9 mouse cellular contexts compared by ENCODE assay signal in the genomic region with DNA sequence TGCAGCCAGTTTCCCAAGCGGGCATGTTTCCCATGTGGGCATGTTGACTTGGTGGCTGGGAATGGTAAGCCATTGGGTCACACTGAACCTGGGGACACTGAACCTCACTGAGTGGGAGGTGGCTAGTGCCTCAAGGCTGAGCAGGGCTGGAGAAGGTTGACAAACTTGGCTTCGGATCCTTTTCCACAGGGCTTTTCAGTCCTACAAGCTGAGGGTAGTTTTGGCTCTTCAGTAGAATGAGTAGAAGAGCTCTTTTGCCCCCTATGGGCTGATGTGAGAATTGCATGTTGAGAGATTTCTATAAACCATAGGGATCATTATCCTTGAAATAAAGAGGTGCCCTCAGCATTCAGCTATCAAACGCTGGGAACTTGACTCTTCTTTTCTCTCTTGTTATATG. TPM values are rescaled to one million over a fixed set of nuclear protein-coding genes. Genes with fewer than 3 reads are reported as not detected.
DNase-seq lines count a peak whose midpoint lies in the region; ATAC-seq and TF ChIP-seq lines count a peak whose summit lies in the region.
"Had no signal": no experiment of that assay in that cellular context is flagged by ENCODE, and none has a peak within 500 bp of the region (broad histone marks: within the 10 kb centered on the region; RNA-seq: fewer than 3 reads in every experiment).

No protein-coding gene starts in this region.

- peak; percentile 53 for DNase-seq in ovary, postnatal 14 days (ENCODE audit: low spot score)
- no peak for DNase-seq in ovary, postnatal 10 days (ENCODE audit: low spot score)
- DNase-seq in brain, embryonic 14.5 days (ENCODE audit: low read depth): peak; percentile 71
- peak; percentile 78 for DNase-seq in embryonic facial prominence, embryonic 14.5 days (ENCODE audit: low spot score)
- DNase-seq in layer of hippocampus, postnatal 14 days (ENCODE audit: low spot score in 2 of 2): peak; percentile 54 to 81

- no peak overlapping the region for H3K9ac ChIP-seq in embryonic facial prominence, embryonic 14.5 days (ENCODE audit: low read depth, low read length)
- no peak overlapping the region for H3K9ac ChIP-seq in hindbrain, embryonic 16.5 days (ENCODE audit: low read depth, low read length)
- H3K9ac ChIP-seq: liver, embryonic 15.5 days had no signal

- TF ChIP-seq POLR2A in brain, embryonic 14.5 days (IDR thresholded peaks at IDR 0.05; ENCODE audit: borderline replicate concordance, extremely low read depth, insufficient read depth, insufficient read length, poor library complexity, severe bottlenecking): no peak
- TF ChIP-seq POLR2A in small intestine, adult 2 months (IDR thresholded peaks at IDR 0.05; ENCODE audit: low read depth, low read length): no peak

- no peak overlapping the region for H3K27ac ChIP-seq in embryonic facial prominence, embryonic 14.5 days (replicated peaks; ENCODE audit: low read depth, low read length)
- no peak overlapping the region for H3K27ac ChIP-seq in hindbrain, embryonic 16.5 days (ENCODE audit: low read depth, low read length)
- no peak overlapping the region for H3K27ac ChIP-seq in small intestine, adult 2 months (ENCODE audit: insufficient read depth, low read depth, low read length)
- H3K27ac ChIP-seq: liver, embryonic 15.5 days had no signal

- no peaks in the 10 kb centered on the region for H3K36me3 ChIP-seq in embryonic facial prominence, embryonic 14.5 days (ENCODE audit: control insufficient read depth, insufficient read depth, low read length)
- no peaks in the 10 kb centered on the region for H3K36me3 ChIP-seq in hindbrain, embryonic 16.5 days (ENCODE audit: control insufficient read depth, insufficient read depth, low read length)
- peaks cover 27% of the 10 kb centered on the region for H3K36me3 ChIP-seq in small intestine, adult 2 months (ENCODE audit: control insufficient read depth, insufficient read depth, low read length)
- H3K36me3 ChIP-seq: liver, embryonic 15.5 days had no signal

- no peaks in the 10 kb centered on the region for H3K9me3 ChIP-seq in embryonic facial prominence, embryonic 14.5 days (ENCODE audit: control insufficient read depth, low read length)
- H3K9me3 ChIP-seq in hindbrain, embryonic 16.5 days (ENCODE audit: control insufficient read depth, low read length): peaks cover 2% of the 10 kb centered on the region; the same call in 1 of the 2 replicates
- H3K9me3 ChIP-seq: liver, embryonic 15.5 days had no signal

- WGBS in embryonic facial prominence, embryonic 14.5 days: 38% methylated on average over 3 of the region's 3 CpGs
- 37% methylated on average over 3 of the region's 3 CpGs for WGBS in hindbrain, embryonic 16.5 days
- WGBS in small intestine, adult 2 months: 41% methylated on average over 3 of the region's 3 CpGs

- no peaks in the 10 kb centered on the region for H3K4me1 ChIP-seq in embryonic facial prominence, embryonic 14.5 days (ENCODE audit: control insufficient read depth, insufficient read depth, low read length)
- H3K4me1 ChIP-seq in hindbrain, embryonic 16.5 days (ENCODE audit: control insufficient read depth, insufficient read depth, low read depth, low read length): no peaks in the 10 kb centered on the region
- H3K4me1 ChIP-seq in small intestine, adult 2 months (ENCODE audit: control insufficient read depth, insufficient read depth, insufficient read length, low read length): no peaks in the 10 kb centered on the region
- H3K4me1 ChIP-seq: liver, embryonic 15.5 days had no signal

- H3K4me2 ChIP-seq in embryonic facial prominence, embryonic 14.5 days (ENCODE audit: low read depth, low read length): no peak overlapping the region
- H3K4me2 ChIP-seq in hindbrain, embryonic 16.5 days (ENCODE audit: low read length): no peak overlapping the region
- H3K4me2 ChIP-seq: liver, embryonic 15.5 days had no signal

- no peak overlapping the region for H3K4me3 ChIP-seq in embryonic facial prominence, embryonic 14.5 days (ENCODE audit: low read depth, low read length)
- H3K4me3 ChIP-seq in hindbrain, embryonic 16.5 days (ENCODE audit: low read length): no peak overlapping the region
- no peak overlapping the region for H3K4me3 ChIP-seq in small intestine, adult 2 months (ENCODE audit: low read depth, low read length)
- H3K4me3 ChIP-seq: liver, embryonic 15.5 days had no signal

- peak; percentile 47; the same call in 1 of the 2 replicates for ATAC-seq in embryonic facial prominence, embryonic 14.5 days (ENCODE audit: low read depth)
- peak; percentile 42; the same call in 1 of the 2 replicates for ATAC-seq in hindbrain, embryonic 16.5 days
- ATAC-seq in megakaryocyte, adult 5-6 weeks (ENCODE audit: poor library complexity, severe bottlenecking): peak; percentile 86

- no peaks in the 10 kb centered on the region for H3K27me3 ChIP-seq in embryonic facial prominence, embryonic 14.5 days (replicated peaks; ENCODE audit: control insufficient read depth, insufficient read depth, low read length)
- no peaks in the 10 kb centered on the region for H3K27me3 ChIP-seq in hindbrain, embryonic 16.5 days (replicated peaks; ENCODE audit: control insufficient read depth, insufficient read depth, low read length)
- H3K27me3 ChIP-seq in small intestine, adult 2 months (ENCODE audit: control insufficient read depth, insufficient read depth, low read length): no peaks in the 10 kb centered on the region
- H3K27me3 ChIP-seq: liver, embryonic 15.5 days had no signal

- peak; percentile 54; the same call in 1 of the 2 replicates for TF ChIP-seq CTCF in brain, embryonic 14.5 days (IDR thresholded peaks at IDR 0.05; ENCODE audit: borderline replicate concordance, extremely low read depth, insufficient read depth, insufficient read length)
- peak; percentile 48; the same call in 1 of the 2 replicates for TF ChIP-seq CTCF in small intestine, adult 2 months (IDR thresholded peaks at IDR 0.05; ENCODE audit: extremely low read depth, insufficient read length, insufficient replicate concordance, low read depth, low read length)

RNA-seq across cellular contexts. Expression of gene Lrrn4, which starts 22.8 kb away (rescaled TPM):
- polyA plus RNA-seq in brain, embryonic 14.5 days (2012; rRNA removed): 0.11 and 0.21 TPM in 2 replicates
- polyA plus RNA-seq in embryonic facial prominence, embryonic 14.5 days (2014; fragmentation: Nextera tagmentation; extraction: Ambion mirVana): 0.06 and 0.12 TPM in 2 replicates
- 0.71 and 0.79 TPM in 2 replicates for polyA plus RNA-seq in hindbrain, embryonic 16.5 days (2015; fragmentation: Nextera tagmentation; extraction: Ambion mirVana)
- under 1 TPM; 0.69 to 0.76 TPM for total RNA-seq in layer of hippocampus, postnatal 14 days (2021)
- 0.11 and 0.31 TPM in 2 replicates for total RNA-seq in megakaryocyte, adult 5-6 weeks (2015)
- 0.33 TPM in 1 of 2 replicates, not detected in the other for total RNA-seq in megakaryocyte, adult 5-6 weeks (2017)
- polyA plus RNA-seq in small intestine, adult 2 months (2012; rRNA removed): 0.74 and 4.0 TPM in 2 replicates

RNA-seq across cellular contexts. Expression of gene Fermt1, which starts 42.2 kb away (rescaled TPM):
- 0.18 and 0.36 TPM in 2 replicates for polyA plus RNA-seq in brain, embryonic 14.5 days (2012; rRNA removed)
- polyA plus RNA-seq in embryonic facial prominence, embryonic 14.5 days (2014; fragmentation: Nextera tagmentation; extraction: Ambion mirVana): 7.2 and 8.9 TPM in 2 replicates
- polyA plus RNA-seq in hindbrain, embryonic 16.5 days (2015; fragmentation: Nextera tagmentation; extraction: Ambion mirVana): 0.04 and 0.41 TPM in 2 replicates
- under 1 TPM; 0.19 to 0.76 TPM for total RNA-seq in layer of hippocampus, postnatal 14 days (2021)
- not detected in 2 replicates for total RNA-seq in megakaryocyte, adult 5-6 weeks (2015)
- not detected in 2 replicates for total RNA-seq in megakaryocyte, adult 5-6 weeks (2017)
- 11.2 and 19.7 TPM in 2 replicates for polyA plus RNA-seq in small intestine, adult 2 months (2012; rRNA removed)
- polyA plus RNA-seq: liver, embryonic 15.5 days had no signal

RNA-seq across cellular contexts. Expression of gene Crls1, which starts 57.0 kb away (rescaled TPM):
- 27.0 and 35.7 TPM in 2 replicates for polyA plus RNA-seq in brain, embryonic 14.5 days (2012; rRNA removed)
- 20.5 and 26.7 TPM in 2 replicates for polyA plus RNA-seq in embryonic facial prominence, embryonic 14.5 days (2014; fragmentation: Nextera tagmentation; extraction: Ambion mirVana)
- 5.6 and 6.7 TPM in 2 replicates for polyA plus RNA-seq in hindbrain, embryonic 16.5 days (2015; fragmentation: Nextera tagmentation; extraction: Ambion mirVana)
- 10 to 100 TPM; 33.5 to 38.1 TPM for total RNA-seq in layer of hippocampus, postnatal 14 days (2021)
- 16.2 and 20.8 TPM in 2 replicates for total RNA-seq in megakaryocyte, adult 5-6 weeks (2015)
- 16.2 and 19.1 TPM in 2 replicates for total RNA-seq in megakaryocyte, adult 5-6 weeks (2017)
- 34.8 and 49.8 TPM in 2 replicates for polyA plus RNA-seq in small intestine, adult 2 months (2012; rRNA removed)
